Mouse (Mus musculus): Measurements from ENCODE around the gene Ccne1.

Ccne1 gene

DNA sequence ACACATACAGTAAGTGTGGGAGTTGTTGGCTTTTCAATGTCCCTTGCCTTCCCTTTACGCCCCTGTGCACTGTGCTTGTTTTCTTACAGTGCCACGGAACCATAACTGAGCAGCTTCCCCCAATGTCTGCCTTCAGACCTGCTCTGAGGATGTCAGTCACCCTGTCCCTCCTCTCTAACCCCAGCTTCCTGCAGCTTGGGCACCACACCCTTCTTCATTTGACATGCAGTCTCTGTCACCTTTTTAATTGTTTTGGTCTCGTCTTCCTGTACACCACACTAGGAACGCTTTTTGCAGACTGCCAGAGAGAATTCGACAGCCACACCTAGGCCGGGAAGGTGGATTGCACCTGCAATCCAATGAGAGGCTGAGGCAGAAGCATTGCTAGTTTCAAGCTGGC, 13.0 kb downstream of the Ccne1 start:
- no peak for DNase-seq (ENCODE audit: low spot score)

DNA sequence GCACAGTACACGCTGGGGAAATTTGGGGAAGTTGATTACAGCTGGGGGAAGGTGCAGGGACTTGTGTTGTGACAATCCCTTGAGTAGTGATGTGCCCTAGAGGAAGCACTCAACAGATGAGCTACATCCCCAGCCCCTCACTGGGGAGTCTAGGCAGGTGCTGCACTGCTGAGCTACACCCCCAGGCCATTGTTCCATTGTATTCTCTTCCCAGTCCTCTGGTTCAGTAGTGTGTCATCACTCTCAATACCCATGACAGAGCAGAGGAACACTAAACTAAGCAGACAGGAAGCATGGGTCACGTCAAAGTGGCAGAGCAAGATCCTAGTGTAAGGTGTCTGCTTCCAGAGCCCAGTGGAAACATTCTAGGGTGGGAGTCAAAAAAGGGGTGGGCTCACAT, 14.2 kb downstream of the Ccne1 start:
- no peak for DNase-seq (ENCODE audit: low spot score)

DNA sequence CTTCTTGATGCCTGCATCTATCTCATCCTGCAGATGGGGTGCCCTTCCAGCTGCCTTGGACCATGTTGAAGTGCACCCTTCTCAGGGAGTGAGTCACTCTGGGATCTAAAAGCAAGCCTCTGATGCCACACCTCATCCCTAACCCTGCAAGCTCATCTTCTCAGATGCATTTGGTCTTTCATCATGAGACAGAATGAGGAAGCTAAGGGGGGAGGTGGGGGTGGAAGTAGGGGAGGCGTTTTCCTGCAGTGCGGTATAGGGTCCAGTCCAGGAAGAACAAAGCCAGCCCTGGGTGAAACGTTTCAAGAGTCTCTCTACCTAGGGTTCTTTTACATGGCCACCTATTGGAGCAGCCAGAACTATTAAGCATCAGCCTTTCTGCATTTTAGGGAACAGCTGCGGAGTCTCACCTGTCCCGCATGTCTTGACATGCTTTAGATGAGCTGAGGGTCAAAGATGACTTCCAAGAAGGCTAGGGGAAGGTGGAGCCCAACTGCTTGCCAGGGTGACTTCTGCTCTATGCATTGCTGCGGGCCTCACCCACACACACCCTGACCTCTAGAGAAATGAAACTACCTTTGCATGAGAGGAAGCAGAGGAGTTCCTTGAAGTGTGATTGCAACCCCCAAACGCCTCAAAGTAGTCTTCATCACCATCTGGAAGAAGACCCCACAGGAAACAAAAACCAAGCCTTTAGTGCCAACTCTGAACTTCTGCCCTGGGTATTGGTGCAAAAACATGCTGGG, 17.2 kb downstream of the Ccne1 start:
- no peak for DNase-seq (ENCODE audit: low spot score)

DNA sequence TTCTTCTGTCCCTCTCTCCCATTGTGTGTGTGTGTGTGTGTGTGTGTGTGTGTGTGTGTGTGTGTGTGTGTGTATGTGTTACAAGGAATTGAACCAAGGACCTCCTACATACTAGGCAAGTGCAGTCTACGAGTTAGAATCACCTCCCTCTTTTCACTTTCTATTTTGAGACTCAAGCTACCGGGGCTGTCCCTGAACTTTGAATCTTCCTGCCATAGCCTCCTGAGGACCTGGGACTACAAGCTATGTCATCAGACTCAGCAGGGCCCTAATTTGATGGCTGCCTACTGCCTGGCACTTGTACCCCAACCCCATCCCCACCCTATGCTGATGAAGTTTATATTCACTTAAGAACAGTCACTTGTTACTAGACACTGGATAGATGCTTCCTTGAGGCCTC, 18.9 kb downstream of the Ccne1 start:
- no peak for DNase-seq (ENCODE audit: low spot score)

DNA sequence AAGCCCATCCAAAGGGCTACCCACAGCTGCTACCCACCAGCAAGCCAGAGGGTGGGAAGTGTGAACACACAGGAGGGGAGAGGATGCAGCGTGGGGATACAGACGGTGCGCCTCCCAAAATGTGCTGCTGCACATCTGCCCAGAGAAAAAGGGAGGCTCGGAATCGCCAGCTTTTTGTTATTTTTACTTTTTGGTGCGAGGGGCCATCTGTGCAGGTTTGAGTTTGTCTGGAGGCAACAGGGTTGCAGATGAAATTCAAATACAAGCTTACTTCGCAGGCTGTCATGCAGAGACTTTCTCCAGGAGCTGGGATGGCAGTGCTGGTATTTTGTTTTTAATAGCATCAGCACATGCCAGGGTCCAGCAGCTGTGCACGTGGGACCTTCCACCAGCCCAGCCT, 19.5 kb downstream of the Ccne1 start:
- no peak for DNase-seq (ENCODE audit: low spot score)

DNA sequence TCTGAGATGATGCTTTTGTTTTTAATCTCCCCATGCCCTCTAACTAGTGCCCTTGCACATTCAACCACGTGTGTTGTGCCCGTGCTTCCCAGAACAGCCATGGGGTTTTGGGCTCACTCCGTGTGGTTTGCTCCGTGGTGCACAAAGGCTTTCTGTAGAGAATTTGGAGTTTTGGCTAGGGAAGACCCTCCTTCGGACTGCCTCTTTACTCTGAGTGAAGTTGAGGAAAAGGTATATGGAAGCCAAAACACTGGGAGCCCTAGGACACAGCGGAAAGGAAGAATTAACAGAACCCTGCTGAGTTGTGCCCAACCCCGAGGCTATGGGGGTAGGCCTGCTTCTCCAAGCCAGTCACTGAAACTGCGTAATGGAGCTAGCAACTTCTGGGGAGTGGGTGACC, 20.9 kb downstream of the Ccne1 start:
- no peak for DNase-seq (ENCODE audit: low spot score)

DNA sequence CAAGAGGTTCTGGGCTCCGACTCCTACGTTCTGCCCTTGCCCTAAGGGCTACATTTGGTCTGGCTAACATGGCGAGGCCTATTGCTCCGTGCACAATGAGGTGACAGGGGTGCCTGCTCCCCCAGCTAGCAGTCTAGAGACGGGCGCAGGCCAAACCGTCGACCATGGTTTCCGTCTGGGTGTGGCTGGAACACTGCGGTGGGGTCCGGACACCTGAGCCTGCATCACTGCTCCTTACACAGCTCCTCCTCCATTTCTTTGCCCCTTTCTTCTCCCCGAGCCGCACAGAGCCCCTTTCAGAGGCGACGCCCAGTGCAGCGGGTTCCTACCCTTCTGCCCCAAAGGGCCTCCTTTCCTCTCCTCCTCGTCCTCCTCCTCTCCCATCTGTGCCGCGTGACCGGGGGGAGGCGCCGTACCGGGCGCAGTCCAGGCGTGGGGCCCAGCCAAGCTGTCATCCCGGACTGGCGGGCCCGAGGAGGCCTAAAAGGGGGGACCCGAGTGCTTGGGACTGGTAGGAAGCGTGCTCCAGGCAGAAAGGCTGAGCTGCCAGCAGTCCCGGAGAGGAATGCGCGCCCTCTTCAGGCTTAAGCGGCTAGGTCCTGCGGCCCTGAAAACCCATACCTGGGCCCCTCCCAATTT, 21.6 kb downstream of the Ccne1 start:
- DNase-seq (ENCODE audit: low spot score): peak; percentile 44

DNA sequence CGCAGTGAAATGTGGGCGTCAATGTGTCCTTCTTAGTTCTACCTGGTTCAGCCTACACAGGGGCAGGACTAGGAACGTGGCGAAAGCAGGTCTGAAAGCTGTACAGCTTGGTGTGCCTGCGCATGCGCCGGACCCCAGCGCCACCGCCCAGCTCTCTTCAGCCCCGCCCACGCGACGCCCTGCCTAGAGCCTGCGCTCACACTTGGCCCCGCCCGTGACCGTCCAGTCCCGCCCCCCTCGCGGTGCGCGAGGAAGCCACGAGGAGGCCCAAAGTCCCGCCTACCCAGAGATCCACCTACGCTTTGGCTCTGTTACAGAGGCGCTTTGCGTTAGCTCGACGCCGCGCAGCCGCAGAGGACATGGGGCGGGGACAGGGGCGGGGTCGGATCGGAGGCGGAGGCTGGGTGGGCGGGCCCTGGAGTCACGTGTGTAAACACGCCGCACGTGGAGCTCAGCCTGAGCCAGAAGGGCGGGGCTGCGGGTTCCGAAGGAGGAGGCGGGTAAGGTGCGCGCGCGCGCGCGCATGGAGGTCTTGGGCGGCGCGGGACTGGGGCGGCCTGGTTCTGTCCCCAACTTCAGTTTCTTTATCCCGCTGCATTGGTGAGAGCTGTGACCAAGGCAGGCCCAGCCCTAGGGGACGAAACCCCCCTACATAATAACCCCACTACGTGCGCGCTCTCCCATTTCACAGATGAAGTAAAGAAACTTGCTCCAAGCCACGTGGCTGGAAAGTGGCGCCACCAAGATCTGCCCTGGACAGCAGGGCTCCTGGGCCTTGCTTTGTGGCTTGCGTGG, 22.4 kb downstream of the Ccne1 start:
- DNase-seq (ENCODE audit: low spot score): peak; percentile 99

DNA sequence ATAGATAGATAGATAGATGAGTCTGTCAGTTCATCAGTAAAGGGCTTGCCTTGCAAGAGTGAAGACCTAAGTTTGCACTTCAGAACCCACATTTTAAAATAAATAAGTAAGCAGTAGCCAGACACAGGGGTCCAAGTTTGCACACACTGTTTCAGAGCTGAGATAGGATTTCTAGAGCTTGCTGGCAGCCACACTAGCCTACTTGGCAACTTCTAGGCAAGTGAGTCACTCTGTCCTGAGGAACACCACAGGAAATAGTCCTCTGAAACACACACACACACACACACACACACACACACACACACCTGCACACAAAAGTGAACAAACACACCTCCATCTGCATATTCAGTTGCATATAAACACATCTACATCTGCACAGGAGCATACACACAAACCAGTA, 24.4 kb downstream of the Ccne1 start:
- no peak for DNase-seq (ENCODE audit: low spot score)

DNA sequence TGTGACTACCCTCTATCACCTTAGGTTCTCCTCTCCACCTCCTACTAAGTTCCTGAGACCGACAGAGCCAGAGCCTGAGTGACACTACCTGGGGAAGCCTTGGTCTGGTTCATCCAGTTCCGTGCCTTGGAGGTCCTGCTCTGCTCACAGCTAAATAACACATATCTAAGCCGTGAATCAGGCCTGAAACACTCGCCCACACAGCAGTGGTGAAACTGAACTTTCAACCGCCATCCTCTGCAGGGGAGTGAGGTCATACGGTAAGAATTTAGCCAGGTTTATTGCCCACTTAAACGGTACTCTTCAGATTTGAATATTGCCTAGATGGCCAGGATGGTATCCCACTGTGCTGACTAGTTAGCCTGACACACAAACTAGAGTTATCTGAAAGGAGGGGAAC, 30.1 kb downstream of the Ccne1 start:
- no peak for DNase-seq (ENCODE audit: low spot score)

DNA sequence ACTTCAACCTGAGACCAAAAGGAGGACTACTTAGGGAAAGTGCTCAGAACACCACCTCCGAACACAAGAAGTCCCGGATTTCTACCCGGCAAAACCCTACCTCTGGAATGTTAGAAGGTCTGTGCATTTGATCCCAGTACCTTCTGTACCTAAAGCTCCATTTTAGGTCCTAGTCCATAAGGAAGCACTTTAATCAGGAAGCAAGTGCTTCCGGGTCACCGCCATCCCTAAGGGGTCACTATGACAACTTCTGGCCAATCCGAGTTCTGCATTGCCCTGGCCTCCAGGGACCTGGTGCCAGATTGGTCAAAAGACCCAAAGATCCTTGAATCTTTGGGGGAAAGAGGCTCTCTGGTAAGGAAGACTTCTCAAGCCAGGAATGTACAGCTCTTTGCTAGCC, 31.8 kb downstream of the Ccne1 start:
- no peak for DNase-seq (ENCODE audit: low spot score)

DNA sequence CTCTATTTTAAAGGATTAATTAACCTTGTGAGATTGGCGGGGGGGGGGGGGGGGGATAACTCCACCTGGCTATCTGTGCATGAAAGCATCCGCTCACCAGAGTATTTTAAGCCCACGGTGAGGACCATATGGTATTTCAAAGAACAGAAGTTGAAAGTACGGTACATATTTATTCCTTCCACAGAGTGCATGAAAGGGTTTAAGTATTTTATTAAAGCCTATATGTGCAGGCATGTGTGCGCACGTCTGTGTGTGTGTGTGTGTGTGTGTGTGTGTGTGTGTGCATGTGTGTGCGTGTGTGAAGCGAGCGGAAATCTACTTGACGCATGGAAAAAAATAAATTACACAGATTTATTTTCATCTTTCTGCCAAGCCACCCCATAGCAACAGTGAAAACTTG, 32.4 kb downstream of the Ccne1 start:
- no peak for DNase-seq (ENCODE audit: low spot score)

DNA sequence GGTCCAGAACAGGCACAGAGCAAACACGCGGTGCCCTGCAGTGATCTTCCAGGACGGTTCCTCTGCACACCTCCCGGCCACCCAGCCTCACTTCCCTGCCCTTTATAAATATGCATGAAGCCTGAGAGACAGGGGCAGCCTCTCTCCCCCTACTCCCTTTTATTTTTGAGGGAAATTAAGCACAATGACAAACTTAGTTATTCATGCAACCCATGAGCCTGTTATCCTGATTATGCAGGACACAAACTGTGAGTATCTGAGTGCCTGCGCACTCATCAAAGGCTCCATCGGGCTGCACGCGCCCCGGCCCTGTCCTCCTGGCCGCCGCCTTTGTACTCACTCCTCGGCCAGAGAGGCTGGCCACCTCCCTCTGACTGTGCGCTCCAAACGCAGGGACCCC, 32.8 kb downstream of the Ccne1 start:
- no peak for DNase-seq (ENCODE audit: low spot score)

DNA sequence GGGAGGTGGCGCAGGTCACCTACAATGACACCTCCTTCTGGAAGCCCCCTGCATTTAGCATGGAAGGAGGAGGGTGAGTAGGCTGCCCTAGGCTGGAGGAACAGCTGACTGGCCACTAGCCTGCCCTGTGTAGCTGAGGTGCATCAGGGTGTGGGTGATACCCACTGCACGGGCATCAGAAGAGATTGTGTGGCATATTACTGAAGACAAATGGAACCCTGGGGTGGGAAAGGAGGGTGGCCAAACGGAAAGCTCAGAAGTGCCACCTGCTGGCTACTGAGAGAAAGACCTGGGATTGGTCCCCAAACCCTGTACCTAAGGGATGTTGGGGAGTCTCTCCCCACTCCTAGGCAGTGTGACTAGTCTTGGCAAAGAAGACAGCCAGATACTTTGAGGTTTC, 33.6 kb downstream of the Ccne1 start:
- DNase-seq (ENCODE audit: low spot score): no peak

DNA sequence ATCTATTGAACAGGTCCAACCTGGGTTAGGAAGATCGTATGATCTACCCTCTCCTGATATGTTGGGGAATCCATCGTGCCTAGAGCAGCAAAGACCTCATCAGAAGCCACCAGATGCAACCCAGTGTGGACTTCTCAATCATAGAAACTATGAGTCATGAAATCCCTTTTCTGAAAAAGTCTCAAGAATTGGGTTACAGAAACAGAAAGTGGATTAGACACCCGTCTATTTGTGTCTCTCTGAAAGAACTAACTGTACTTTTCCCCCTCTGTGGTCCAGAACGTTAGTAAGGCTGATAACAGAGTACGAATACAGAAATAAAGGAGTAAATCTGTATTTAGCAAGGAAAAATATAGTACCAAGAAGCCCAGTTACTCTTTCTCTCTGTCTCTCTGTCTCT, 36.3 kb downstream of the Ccne1 start:
- no peak for DNase-seq (ENCODE audit: low spot score)

DNA sequence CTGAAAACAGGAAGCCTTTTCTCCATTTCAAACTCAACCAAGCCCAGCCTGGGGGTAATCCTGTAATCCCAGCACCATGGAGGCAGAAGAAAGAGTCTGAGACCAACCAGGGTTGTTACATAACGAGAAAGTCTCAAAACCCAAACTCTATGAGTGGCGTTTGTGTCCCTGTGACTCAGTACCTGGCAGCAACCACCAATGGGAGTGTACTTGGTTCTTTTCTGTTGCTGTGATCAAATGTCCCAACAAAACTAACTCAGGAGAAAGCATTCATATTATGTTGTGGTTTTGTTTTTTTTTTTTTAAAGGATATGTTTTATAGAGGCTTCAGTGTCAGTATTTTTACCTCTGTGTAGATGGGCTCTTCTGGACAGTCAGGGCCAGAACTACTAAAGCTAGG, 36.7 kb downstream of the Ccne1 start:
- DNase-seq (ENCODE audit: low spot score): no peak

DNA sequence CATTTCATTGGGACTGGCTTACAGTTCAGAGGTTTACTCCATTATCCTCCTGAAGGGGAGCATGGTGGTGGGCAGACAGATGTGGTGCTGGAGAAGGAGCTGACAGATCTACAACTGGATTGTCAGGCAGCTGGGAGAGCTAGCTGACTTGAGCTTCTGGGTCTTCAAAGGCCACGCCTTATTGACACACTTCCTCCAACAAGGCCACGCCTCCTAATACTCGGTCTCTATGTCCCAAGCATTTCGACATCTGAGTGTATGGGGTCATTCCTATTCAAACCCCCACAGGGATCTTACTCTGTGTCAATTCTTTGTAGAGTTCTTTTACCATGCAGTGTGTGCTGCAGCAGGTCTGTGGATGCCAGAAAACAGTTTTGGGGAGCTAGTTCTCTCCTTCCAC, 42.9 kb downstream of the Ccne1 start:
- DNase-seq (ENCODE audit: low spot score): no peak

DNA sequence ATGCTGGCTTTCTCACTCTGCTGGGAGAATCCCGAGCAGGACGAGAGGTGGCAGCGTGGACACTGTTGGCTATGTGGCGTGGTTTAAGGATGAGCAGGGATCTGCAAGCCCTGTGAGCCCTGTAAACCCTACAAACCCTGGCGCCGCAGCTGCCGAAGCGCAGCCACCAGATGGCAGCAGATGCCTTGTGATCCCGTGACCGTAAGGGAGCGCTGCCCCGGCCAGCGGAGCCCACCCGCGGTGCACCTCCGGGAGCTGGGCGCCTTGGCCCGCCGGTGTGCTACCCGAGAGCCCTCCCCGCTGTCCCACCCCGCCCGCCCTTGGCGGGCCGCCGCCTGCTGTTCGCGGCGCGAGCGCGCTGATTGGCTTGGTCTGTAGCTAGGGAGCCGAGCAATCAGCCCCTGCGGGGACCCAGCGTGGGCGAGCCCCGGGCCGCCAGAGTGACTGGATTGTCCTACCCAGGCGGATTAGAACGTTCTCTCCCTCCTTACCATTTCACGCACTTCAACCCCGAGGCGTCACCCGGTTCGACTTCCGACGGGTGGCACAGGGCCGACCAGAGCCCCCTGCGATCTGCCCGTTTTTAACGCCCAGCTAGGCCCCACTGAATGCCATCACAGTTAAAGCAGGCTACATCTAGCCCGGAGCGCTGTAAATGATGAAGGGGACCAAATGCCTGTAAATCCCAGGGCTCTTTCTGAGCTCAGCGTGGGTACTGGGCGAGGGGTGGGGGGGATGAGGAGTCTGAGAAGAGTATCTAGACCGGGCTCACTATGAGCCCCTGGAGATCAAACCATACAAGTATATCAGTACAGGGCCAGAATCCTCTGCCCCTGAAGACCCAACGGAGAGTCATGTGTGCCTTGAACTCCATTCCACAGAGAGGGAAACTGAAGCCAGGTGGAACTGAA, 46.0 kb downstream of the Ccne1 start:
- peak; percentile 88 for DNase-seq (ENCODE audit: low spot score)

DNA sequence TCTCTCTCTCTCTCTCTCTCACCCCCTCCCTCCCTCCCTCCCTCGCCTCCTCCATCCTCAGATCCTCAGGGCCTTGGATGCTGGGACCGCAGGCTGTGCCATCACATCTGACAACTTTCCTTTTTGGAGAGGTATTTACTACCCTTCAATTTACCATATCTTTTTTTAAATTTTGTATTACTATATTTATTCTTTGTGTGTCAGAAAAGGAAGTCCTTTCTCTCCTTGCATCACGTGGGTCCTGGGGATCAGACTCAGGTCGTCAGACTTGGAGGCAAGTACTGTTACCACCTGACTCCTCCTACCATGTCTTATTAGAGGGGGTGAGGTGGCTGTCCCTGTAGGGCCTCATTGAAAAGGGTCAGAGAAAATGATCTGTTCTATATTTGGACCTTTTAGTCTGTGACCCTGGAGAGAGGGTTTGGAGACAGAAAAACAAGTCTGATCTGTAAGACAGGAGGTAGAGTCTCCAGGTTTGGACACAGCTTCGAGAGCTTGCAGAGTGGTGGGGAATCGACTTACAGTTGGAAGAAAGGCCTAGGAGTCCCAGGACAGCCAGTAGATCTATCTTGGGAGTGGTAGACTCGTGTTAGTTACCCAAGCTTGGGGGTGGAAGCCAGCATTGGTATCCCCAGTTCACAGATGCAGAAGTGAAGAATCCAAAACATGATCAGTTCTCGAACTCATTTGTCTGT, 47.6 kb downstream of the Ccne1 start:
- no peak for DNase-seq (ENCODE audit: low spot score)

DNA sequence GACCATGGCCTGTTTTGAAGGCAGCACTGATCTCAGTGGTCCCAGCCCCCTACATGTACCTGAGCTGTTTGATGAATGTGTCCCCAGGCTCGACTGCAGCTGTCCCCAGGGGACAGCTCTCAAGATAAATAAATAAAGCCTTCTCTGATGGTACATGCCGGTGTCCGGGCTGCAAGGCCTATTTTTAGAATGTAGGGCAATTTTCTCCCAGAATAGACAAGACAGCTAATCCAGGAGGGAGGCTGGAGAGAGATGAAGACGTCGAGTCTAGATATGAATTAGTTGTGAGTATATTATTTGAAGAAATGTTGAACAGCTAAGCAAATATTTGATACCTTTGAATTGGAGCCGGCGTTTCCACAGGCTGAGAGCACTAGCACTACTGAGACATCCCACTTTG, 48.2 kb downstream of the Ccne1 start:
- no peak for DNase-seq (ENCODE audit: low spot score)

DNA sequence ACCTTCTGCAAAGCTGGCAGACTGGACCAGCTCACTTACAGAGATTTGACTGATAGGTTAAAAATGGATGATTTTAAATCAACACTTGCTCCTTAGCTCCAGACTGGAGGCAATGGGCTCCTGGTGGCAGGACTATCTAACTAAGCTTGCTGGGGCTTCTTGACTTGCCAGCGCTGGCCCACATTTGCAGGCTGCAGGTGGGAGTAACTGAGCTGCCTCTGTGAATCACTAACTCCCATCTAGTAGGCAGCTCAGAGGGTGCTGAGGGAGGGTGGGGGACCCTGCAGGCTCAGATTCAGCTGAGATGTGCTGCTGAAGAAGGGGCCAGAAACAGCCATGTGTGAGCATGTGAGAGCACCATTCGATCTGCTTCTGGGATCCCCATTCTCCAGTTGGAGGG, 51.3 kb downstream of the Ccne1 start:
- no peak for DNase-seq (ENCODE audit: low spot score)

DNA sequence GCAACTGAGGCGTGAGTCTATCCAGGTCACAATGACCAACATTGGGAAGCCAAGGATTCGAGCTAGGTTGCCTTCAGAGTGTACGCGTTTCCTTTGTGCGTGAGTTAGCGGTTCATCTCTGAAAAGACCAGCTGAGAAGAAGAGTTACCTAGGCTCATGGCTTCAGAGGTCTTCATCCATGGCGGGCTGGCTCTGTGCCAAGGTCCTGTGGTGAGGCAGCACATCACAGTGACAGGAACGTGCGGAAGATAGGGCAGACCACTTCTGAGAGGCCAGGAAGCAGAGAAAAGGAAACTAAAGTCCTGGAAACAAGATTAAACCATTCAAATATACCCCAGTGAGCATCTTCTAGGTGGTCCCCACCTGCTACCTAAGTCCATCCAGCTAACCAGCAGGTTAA, 53.1 kb downstream of the Ccne1 start:
- DNase-seq (ENCODE audit: low spot score): no peak
